Mouse (Mus musculus) lung, postnatal 0 days (tissue): ENCODE data around the gene Meis3. TPM values are rescaled to one million over a fixed set of nuclear protein-coding genes. Genes with fewer than 3 reads are reported as not detected.

Experiments
- ATAC-seq: fragments of 200-750 bp; cut with Nextera tagmentation; 2 replicates; pipeline ENCODE4 v1.8.0; 2017; ENCODE audit warnings: moderate library complexity
- DNase-seq: peaks from one replicate; pipeline ENCODE4 v3.0.0-alpha.2; 2016; ENCODE audit warnings: low spot score
- H3K27ac ChIP-seq: fragments of 300-500 bp; sonication (generic); 2 replicates; pipeline ENCODE4 v1.5.1; 2014; ENCODE audit warnings: antibody characterized with exemption, mild to moderate bottlenecking, low read length, mixed read lengths
- H3K27me3 ChIP-seq: fragments of 300-500 bp; sonication (generic); replicated peaks from 2 replicates; pipeline ENCODE4 v1.6.1; 2014; ENCODE audit warnings: low read length, mixed read lengths; ENCODE audit not compliant: insufficient read depth
- H3K36me3 ChIP-seq: fragments of 300-500 bp; sonication (generic); 2 replicates; pipeline ENCODE4 v1.6.1; 2014; ENCODE audit warnings: low read length, mixed read lengths; ENCODE audit not compliant: insufficient read depth
- H3K4me1 ChIP-seq: fragments of 300-500 bp; sonication (generic); 2 replicates; pipeline ENCODE4 v1.6.1; 2014; ENCODE audit warnings: antibody characterized with exemption, low read depth, low read length, mixed read lengths; ENCODE audit not compliant: insufficient read depth
- H3K4me2 ChIP-seq: fragments of 300-500 bp; sonication (generic); replicated peaks from 2 replicates; pipeline ENCODE4 v1.6.1; 2014; ENCODE audit warnings: low read depth, mild to moderate bottlenecking, low read length, moderate library complexity, mixed read lengths
- H3K4me3 ChIP-seq: fragments of 300-500 bp; sonication (generic); 2 replicates; pipeline ENCODE4 v1.5.1; 2014; ENCODE audit warnings: low read depth, low read length
- H3K9ac ChIP-seq: fragments of 300-500 bp; sonication (generic); replicated peaks from 2 replicates; pipeline ENCODE4 v1.6.1; 2014; ENCODE audit warnings: low read depth, mild to moderate bottlenecking
- H3K9me3 ChIP-seq: fragments of 300-500 bp; sonication (generic); 2 replicates; pipeline ENCODE4 v1.6.1; 2016; ENCODE audit warnings: low read length, mixed read lengths
- CTCF ChIP-seq: IDR thresholded peaks from 2 replicates; pipeline ENCODE4 v1.5.1; 2016; ENCODE audit warnings: antibody characterized with exemption, mild to moderate bottlenecking
- EP300 ChIP-seq: IDR thresholded peaks from 2 replicates; pipeline ENCODE4 v1.6.1; 2016; ENCODE audit warnings: antibody characterized with exemption, mild to moderate bottlenecking, control low read depth
- WGBS: fragments of 180-500 bp; shearing (Covaris S2); extraction: QIAGEN DNeasy Blood & Tissue Kit; methylation state at CpG from one replicate; pipeline ENCODE4 v1.1.7; 2014; 5-methylcytosine and 5-hydroxymethylcytosine counted together
- polyA plus RNA-seq: library from polyadenylated mRNA; unstranded; fragments of >200 nt; fragmentation: Nextera tagmentation; extraction: Ambion mirVana; gene quantifications from 2 replicates; pipeline ENCODE4 v1.2.1, GENCODE M21; 2015

The Meis3 gene
- polyA plus RNA-seq, 1 experiment from 2014 or later, result 12.3 TPM

DNA sequence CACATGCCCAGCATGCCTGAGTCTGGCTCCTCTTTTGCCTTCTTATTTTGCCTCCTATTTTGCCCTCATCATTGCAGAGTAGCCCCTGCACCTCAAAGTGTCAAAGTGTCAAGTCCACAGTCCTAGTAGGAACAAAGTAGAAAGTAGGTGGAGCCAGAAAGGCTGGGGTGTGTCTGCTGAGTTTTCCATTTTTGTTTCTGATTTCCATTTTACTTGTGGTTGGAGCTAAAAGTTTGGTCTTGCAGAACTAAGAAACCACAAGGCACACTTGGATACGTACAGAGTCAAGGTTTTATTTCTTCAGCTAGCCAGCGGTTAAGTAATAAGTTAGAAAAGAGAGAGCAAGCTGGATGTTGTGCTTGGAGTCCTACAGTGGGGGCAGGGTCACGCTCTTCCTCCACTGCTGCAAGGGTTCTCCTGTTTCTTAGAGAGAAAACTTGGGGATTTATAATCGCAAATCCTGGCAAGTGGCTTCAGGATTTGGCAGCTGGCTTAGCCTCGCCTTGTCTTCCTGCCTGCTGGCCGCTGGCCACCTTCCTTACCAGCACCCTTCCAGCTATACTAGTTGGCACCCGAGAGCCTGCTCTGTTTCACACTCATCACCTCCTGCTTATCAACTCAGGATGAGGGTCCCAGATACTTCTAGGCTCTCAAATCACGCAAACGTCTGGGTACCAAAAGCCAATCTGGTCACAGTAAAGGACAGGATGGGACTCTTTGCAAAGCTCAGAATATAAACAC is 19.6 kb upstream of the Meis3 start:
- Histone ChIP-seq H3K4me1 (no peaks in the 10 kb centered on the region), H3K9ac (no peak overlapping the region; the same call in 1 of the 2 replicates), H3K27ac (no peak overlapping the region), H3K4me3 (no peak overlapping the region), H3K9me3 (no peaks in the 10 kb centered on the region), H3K4me2 (no peak overlapping the region), H3K36me3 (no peaks in the 10 kb centered on the region), H3K27me3 (peaks cover 7% of the 10 kb centered on the region)
- ATAC-seq, result no peak
- TF ChIP-seq EP300, result no peak
- no peak for TF ChIP-seq CTCF
- 56% methylated on average over 9 of the region's 9 CpGs for WGBS
- DNase-seq, result no peak

DNA sequence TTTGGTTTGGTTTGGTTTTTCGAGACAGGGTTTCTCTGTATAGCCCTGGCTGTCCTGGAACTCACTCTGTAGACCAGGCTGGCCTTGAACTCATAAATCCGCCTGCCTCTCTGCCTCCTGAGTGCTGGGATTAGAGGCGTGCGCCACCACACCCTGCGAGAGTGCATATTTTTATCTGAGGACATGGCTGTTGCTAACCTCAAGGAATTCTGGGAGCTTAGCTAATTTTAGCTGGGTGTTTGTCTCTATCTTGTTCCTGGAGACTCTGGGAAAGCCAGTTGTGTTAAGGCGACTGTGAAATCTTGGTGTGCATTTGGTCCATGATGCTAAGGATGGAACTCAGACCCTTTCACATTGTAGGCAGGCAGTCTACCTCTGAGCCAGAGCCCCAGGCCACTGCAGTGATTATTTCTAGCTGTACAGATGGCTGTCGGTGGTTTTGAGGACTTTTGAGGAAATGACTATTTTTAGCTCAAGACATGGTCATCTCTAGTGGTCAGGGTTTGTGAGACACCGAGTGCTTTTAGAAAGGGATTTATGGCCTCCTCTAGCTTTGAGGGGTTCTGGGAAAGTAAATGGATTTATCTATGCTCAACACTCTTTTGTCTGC is 18.7 kb upstream of the Meis3 start:
- H3K4me1 ChIP-seq, result no peaks in the 10 kb centered on the region
- WGBS, result 57% methylated on average over 8 of the region's 8 CpGs
- DNase-seq (no peak), ATAC-seq (no peak)
- no peak overlapping the region for H3K9ac ChIP-seq
- peaks cover 7% of the 10 kb centered on the region for H3K27me3 ChIP-seq
- no peak overlapping the region for H3K4me2 ChIP-seq
- no peak overlapping the region for H3K27ac ChIP-seq
- H3K4me3 ChIP-seq, result no peak overlapping the region
- no peaks in the 10 kb centered on the region for H3K36me3 ChIP-seq
- H3K9me3 ChIP-seq, result no peaks in the 10 kb centered on the region
- TF ChIP-seq EP300 (no peak), CTCF (no peak)

DNA sequence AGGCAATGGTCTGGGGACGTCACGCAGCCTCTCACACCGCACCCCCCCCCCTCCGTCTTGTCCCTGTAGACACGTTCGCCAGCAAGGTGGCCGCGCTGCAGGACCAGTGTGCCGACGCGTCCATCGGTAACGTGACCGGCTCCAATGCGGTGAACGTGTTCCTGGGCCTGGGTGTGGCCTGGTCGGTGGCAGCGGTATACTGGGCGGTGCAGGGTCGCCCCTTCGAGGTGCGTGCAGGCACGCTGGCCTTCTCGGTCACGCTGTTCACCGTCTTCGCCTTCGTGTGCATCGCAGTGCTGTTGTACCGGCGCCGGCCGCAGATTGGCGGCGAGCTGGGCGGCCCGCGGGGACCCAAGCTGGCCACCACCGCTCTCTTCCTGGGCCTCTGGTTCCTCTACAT is 16.2 kb upstream of the Meis3 start:
- Histone ChIP-seq H3K36me3 (no peaks in the 10 kb centered on the region), H3K9me3 (no peaks in the 10 kb centered on the region), H3K4me3 (no peak overlapping the region), H3K4me2 (no peak overlapping the region), H3K27me3 (peaks cover 7% of the 10 kb centered on the region), H3K27ac (no peak overlapping the region), H3K9ac (no peak overlapping the region), H3K4me1 (no peaks in the 10 kb centered on the region)
- DNase-seq (no peak), ATAC-seq (no peak)
- TF ChIP-seq CTCF (no peak), EP300 (no peak)
- WGBS, result 12% methylated on average over 35 of the region's 39 CpGs

DNA sequence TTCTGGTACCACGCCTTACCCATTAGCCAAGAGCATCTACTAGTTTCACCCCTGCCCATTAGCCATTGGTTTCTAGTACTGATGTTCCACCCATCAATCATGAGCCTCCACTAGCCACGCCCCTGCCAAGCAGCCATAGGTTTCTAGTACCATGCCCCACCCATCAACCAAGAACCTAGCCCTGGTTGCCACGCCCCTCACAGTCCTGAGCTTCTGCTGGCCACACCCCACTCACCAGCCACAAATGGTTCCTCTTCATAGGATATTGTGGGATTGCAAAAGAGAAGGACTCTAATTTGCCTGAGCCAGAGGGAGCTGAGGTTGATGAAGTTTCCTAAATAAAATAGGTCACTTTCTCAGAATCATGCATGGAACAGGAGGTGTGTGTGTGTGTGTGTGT is 14.2 kb upstream of the Meis3 start:
- TF ChIP-seq EP300, result no peak
- TF ChIP-seq CTCF, result no peak
- no peak overlapping the region for H3K4me2 ChIP-seq
- peaks cover 7% of the 10 kb centered on the region for H3K27me3 ChIP-seq
- H3K9me3 ChIP-seq, result no peaks in the 10 kb centered on the region
- WGBS, result 81% methylated on average over 3 of the region's 3 CpGs
- H3K36me3 ChIP-seq, result no peaks in the 10 kb centered on the region
- no peak overlapping the region for H3K4me3 ChIP-seq
- no peaks in the 10 kb centered on the region for H3K4me1 ChIP-seq
- H3K27ac ChIP-seq, result no peak overlapping the region
- ATAC-seq (no peak), DNase-seq (peak; percentile 35)
- no peak overlapping the region for H3K9ac ChIP-seq

DNA sequence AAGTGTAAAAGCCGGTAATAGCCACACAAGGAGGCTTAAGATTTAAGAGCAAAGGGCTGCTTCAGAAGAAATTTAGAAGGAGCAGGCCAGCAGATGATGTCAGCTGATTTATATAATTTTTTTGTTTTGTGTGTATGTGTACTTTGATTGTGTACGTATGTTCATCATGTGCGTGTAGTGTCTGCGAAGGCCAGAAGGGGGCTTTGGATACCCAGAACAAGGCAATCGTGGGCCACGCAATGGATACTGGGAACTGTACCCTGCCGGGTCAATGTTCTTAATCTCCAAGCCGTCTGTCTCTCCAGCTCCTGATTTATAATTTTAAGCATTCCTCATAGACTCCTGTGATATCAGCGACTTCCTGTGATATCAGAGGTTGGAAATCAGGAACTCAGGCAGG is 13.6 kb upstream of the Meis3 start:
- WGBS, result 81% methylated on average over 9 of the region's 9 CpGs
- Histone ChIP-seq H3K4me2 (no peak overlapping the region), H3K4me3 (no peak overlapping the region), H3K27ac (no peak overlapping the region), H3K36me3 (no peaks in the 10 kb centered on the region), H3K27me3 (peaks cover 7% of the 10 kb centered on the region), H3K9me3 (no peaks in the 10 kb centered on the region), H3K9ac (no peak overlapping the region), H3K4me1 (no peaks in the 10 kb centered on the region)
- ATAC-seq (no peak), DNase-seq (no peak)
- TF ChIP-seq CTCF (no peak), EP300 (no peak)

DNA sequence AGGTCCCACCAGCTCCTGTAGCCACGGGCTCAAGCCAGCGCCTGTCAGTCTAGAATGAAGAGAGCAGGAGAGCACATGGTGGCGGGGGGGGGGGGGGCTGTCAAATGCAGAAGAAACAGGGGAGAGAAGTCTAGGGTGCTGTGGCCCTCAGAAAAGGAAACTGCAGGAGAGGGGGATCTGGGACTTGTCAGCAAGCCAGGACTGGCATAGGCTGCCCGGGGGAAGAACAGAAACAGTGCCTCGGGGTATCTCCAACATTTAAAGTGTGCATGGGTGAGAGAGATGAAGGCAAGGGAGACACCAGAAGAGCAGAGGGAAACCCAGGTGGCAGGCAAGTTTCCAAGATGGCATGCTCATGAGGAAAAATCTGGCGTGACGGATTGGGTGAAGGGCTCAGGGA is 12.9 kb upstream of the Meis3 start:
- TF ChIP-seq EP300, result no peak
- no peak for TF ChIP-seq CTCF
- H3K27me3 ChIP-seq, result peaks cover 7% of the 10 kb centered on the region
- H3K9me3 ChIP-seq, result no peaks in the 10 kb centered on the region
- no peak overlapping the region for H3K4me2 ChIP-seq
- no peak overlapping the region for H3K27ac ChIP-seq
- no peaks in the 10 kb centered on the region for H3K4me1 ChIP-seq
- no peak for ATAC-seq
- no peak overlapping the region for H3K9ac ChIP-seq
- 72% methylated on average over 7 of the region's 7 CpGs for WGBS
- no peaks in the 10 kb centered on the region for H3K36me3 ChIP-seq
- DNase-seq, result no peak
- H3K4me3 ChIP-seq, result no peak overlapping the region
